Mouse (Mus musculus) CH12.LX (cell line): Measurements from ENCODE around the gene Syt1.

Source experiments
- CHD2 ChIP-seq: IDR thresholded peaks from 2 replicates; pipeline ENCODE4 v1.6.1; 2011; ENCODE audit warnings: low read length, improper control_type of control experiment
- CTCF ChIP-seq, 2 experiments: IDR thresholded peaks in 1 of 2; conservative IDR thresholded peaks in 1 of 2; 2 replicates each; pipeline ENCODE4 v1.5.1; 2011 to 2012; ENCODE audit warnings: low read depth in 2 of 2, low read length in 2 of 2, improper control_type of control experiment in 1 of 2, inconsistent platforms in 1 of 2, mild to moderate bottlenecking in 1 of 2, moderate library complexity in 1 of 2
- MAX ChIP-seq: IDR thresholded peaks from 2 replicates; pipeline ENCODE4 v1.6.1; 2011; ENCODE audit warnings: low read length, improper control_type of control experiment
- POLR2A ChIP-seq: IDR thresholded peaks from 2 replicates; pipeline ENCODE4 v1.6.1; 2011; ENCODE audit warnings: low read depth, mild to moderate bottlenecking, improper control_type of control experiment, low read length
- UBTF ChIP-seq: IDR thresholded peaks from 2 replicates; pipeline ENCODE4 v1.6.1; 2012; ENCODE audit warnings: low read depth, mild to moderate bottlenecking, inconsistent platforms, low read length, improper control_type of control experiment, moderate library complexity

GRCm38 (mm10) chr10:109047537-109047936, 36.8 kb upstream of the Syt1 start:
- TF ChIP-seq CTCF (conservative IDR thresholded peaks at IDR 0.05 in 1 of 2, IDR thresholded peaks at IDR 0.05 in 1 of 2; ENCODE audit: low read depth in 2 of 2, low read length in 2 of 2) = no peak
- no peak for TF ChIP-seq MAX
- no peak for TF ChIP-seq POLR2A
- no peak for TF ChIP-seq CHD2
- no peak for TF ChIP-seq UBTF
